Mouse (Mus musculus) heart, adult 2 months (tissue): ENCODE results near the gene Trem2.

ENCODE experiments used
- CTCF ChIP-seq: fragments of 200-600 bp; IDR thresholded peaks from 2 replicates; pipeline ENCODE4 v1.8.1; 2022; ENCODE audit warnings: antibody characterized with exemption, mild to moderate bottlenecking, moderate library complexity
- EP300 ChIP-seq: fragments of 200-500 bp; IDR thresholded peaks from 2 replicates; pipeline ENCODE4 v1.6.1; 2011; ENCODE audit warnings: low read depth, low read length, control low read depth; ENCODE audit not compliant: insufficient read depth
- POLR2A ChIP-seq: fragments of 200-500 bp; IDR thresholded peaks from 2 replicates; pipeline ENCODE4 v1.6.1; 2011; ENCODE audit warnings: mild to moderate bottlenecking, low read depth, low read length, control low read depth; ENCODE audit not compliant: insufficient read depth

DNA sequence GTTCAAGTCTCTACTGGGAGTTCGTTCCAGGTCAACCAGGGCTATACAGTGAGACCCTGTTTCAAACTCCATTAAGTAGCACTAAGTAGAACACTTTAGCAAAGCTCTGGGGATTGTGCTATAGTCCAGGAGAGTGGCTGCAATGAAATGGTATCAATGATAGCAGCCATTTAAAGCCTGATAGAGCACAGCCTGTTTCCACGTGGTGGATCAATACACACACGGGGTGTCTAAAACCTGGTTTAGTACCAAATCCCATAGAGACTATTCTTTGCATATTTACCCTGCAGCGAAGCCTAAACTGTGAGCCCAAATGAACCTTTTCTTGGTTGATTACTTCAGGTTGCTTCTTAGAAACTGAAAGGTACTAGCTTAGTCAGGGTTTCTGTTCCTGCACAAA, 55.5 kb downstream of the Trem2 start:
- TF ChIP-seq CTCF, result no peak
- TF ChIP-seq EP300, result no peak
- no peak for TF ChIP-seq POLR2A
